In genomic region chr4:105093951-105094350, GRCm38 (mm10) we compare ENCODE assay signal across 27 mouse cellular contexts. TPM values are rescaled to one million over a fixed set of nuclear protein-coding genes. Genes with fewer than 3 reads are reported as not detected.
A peak's percentile ranks its signal among the peaks of the same experiment; 100 is the strongest.
DNase-seq lines count a peak whose midpoint lies in the region; ATAC-seq and TF ChIP-seq lines count a peak whose summit lies in the region.
"Had no signal": no experiment of that assay in that cellular context is flagged by ENCODE, and none has a peak within 500 bp of the region (broad histone marks: within the 10 kb centered on the region; RNA-seq: fewer than 3 reads in every experiment).

No protein-coding gene starts in this region.

- no peaks in the 10 kb centered on the region for H3K27me3 ChIP-seq in heart, embryonic 11.5 days (ENCODE audit: control insufficient read depth, insufficient read depth, low read length)
- H3K27me3 ChIP-seq: forebrain, embryonic 15.5 days; kidney, embryonic 15.5 days; neural tube, embryonic 12.5 days; Patski had no signal

- no peak overlapping the region for H3K9ac ChIP-seq in heart, embryonic 11.5 days (ENCODE audit: low read depth, low read length)
- H3K9ac ChIP-seq: embryonic facial prominence, embryonic 13.5 days; forebrain, embryonic 15.5 days; kidney, embryonic 15.5 days; liver, embryonic 14.5 days; neural tube, embryonic 12.5 days had no signal

- no peak for TF ChIP-seq POLR2A in brain, embryonic 14.5 days (IDR thresholded peaks at IDR 0.05; ENCODE audit: borderline replicate concordance, extremely low read depth, insufficient read depth, insufficient read length, poor library complexity, severe bottlenecking)

- TF ChIP-seq CTCF in brain, embryonic 14.5 days (IDR thresholded peaks at IDR 0.05; ENCODE audit: borderline replicate concordance, extremely low read depth, insufficient read depth, insufficient read length) = no peak

- peak; percentile 22 to 49 for DNase-seq in cerebellum, postnatal 14 days
- DNase-seq in heart, adult 9 months (ENCODE audit: low spot score in 2 of 2) = no peak
- DNase-seq in left cerebral cortex, postnatal 4 days = peak; percentile 29
- DNase-seq in left cerebral cortex, postnatal 10 days (ENCODE audit: extremely low spot score in 1 of 2, low spot score in 2 of 2) = no peak
- peak; percentile 31 for DNase-seq in brain, embryonic 14.5 days (ENCODE audit: low read depth)
- no peak for DNase-seq in ovary, postnatal 10 days (ENCODE audit: low spot score)
- DNase-seq: adrenal gland, postnatal 10 days; kidney, adult 18-20 months; kidney, postnatal 25 days; lung, adult 2 months; lung, postnatal 10 days; right cerebral cortex, postnatal 4 days; thymus, postnatal 4 days had no signal

- peaks cover 30% of the 10 kb centered on the region for H3K4me1 ChIP-seq in heart, embryonic 11.5 days (ENCODE audit: control insufficient read depth, insufficient read depth, low read length)
- H3K4me1 ChIP-seq: forebrain, embryonic 10.5 days; kidney, embryonic 15.5 days; neural tube, embryonic 12.5 days had no signal

- peak overlapping the region; percentile 47 for H3K27ac ChIP-seq in heart, embryonic 11.5 days (ENCODE audit: low read depth, low read length)
- H3K27ac ChIP-seq: embryonic facial prominence, embryonic 13.5 days; forebrain, embryonic 10.5 days; forebrain, embryonic 15.5 days; kidney, embryonic 15.5 days; liver, embryonic 14.5 days; macrophage; neural tube, embryonic 12.5 days had no signal

- H3K9me3 ChIP-seq in heart, embryonic 11.5 days (replicated peaks; ENCODE audit: control insufficient read depth, low read length) = no peaks in the 10 kb centered on the region
- H3K9me3 ChIP-seq: embryonic facial prominence, embryonic 13.5 days; forebrain, embryonic 10.5 days; forebrain, embryonic 15.5 days; kidney, embryonic 15.5 days; neural tube, embryonic 12.5 days had no signal

- 72% methylated on average over 1 of the region's 1 CpGs for whole genome bisulfite sequencing in heart, embryonic 11.5 days (ENCODE audit: insufficient replicate concordance)

- no peak overlapping the region for H3K4me2 ChIP-seq in heart, embryonic 11.5 days
- H3K4me2 ChIP-seq: embryonic facial prominence, embryonic 13.5 days; forebrain, embryonic 15.5 days; kidney, embryonic 15.5 days; neural tube, embryonic 12.5 days had no signal

- H3K36me3 ChIP-seq in heart, embryonic 11.5 days (ENCODE audit: control insufficient read depth, insufficient read depth, low read length) = no peaks in the 10 kb centered on the region
- H3K36me3 ChIP-seq: embryonic facial prominence, embryonic 13.5 days; forebrain, embryonic 10.5 days; forebrain, embryonic 15.5 days; kidney, embryonic 15.5 days; neural tube, embryonic 12.5 days had no signal

- no peak overlapping the region for H3K4me3 ChIP-seq in heart, embryonic 11.5 days (ENCODE audit: low read depth, low read length)
- H3K4me3 ChIP-seq: embryonic facial prominence, embryonic 13.5 days; forebrain, embryonic 10.5 days; forebrain, embryonic 15.5 days; kidney, embryonic 15.5 days; myocyte; neural tube, embryonic 12.5 days had no signal

- ATAC-seq in cerebellum, adult (ENCODE audit: insufficient number of reproducible peaks, low FRiP score, low TSS enrichment) = no peak
- ATAC-seq in heart, embryonic 11.5 days (replicated peaks; ENCODE audit: insufficient number of reproducible peaks, low FRiP score, low TSS enrichment) = no peak
- ATAC-seq: forebrain, embryonic 15.5 days; hindbrain, embryonic 16.5 days; midbrain, embryonic 16.5 days; Patski had no signal

- intact Hi-C loops in left cerebral cortex, postnatal 4 days (cut with DNase I) = no loop called here
- intact Hi-C loops in left cerebral cortex, postnatal 10 days (cut with DNase I) = no loop called here

RNA-seq across cellular contexts. Expression of gene Prkaa2, which starts 15.7 kb away (rescaled TPM):
- 38.8 and 49.1 TPM in 2 replicates for polyA plus RNA-seq in heart, embryonic 11.5 days (2014; fragmentation: Nextera tagmentation; extraction: Ambion mirVana)
- 10 to 100 TPM; 35.5 to 40.7 TPM for total RNA-seq in left cerebral cortex, postnatal 4 days (2021)
- total RNA-seq in left cerebral cortex, postnatal 10 days (2021) = 10 to 100 TPM; 33.1 to 36.4 TPM
- 8.5 and 11.8 TPM in 2 replicates for polyA plus RNA-seq in brain, embryonic 14.5 days (2012; rRNA removed)
- total RNA-seq: MEL had no signal

Comparison
In these comparisons a context has a peak if more than half of its experiments do, and no peak if none do; other contexts are left out.
1. DNase-seq: peak in cerebellum, postnatal 14 days (2 of 2), left cerebral cortex, postnatal 4 days (single experiment) and brain, embryonic 14.5 days (single experiment); none in heart, adult 9 months (0 of 2), left cerebral cortex, postnatal 10 days (0 of 2) and ovary, postnatal 10 days (single experiment).